In genomic region chr2:14605207-14605606, GRCm38 (mm10) we compare ENCODE assay signal across 8 mouse cellular contexts. TPM values are rescaled to one million over a fixed set of nuclear protein-coding genes. Genes with fewer than 3 reads are reported as not detected.
DNase-seq lines count a peak whose midpoint lies in the region; ATAC-seq and TF ChIP-seq lines count a peak whose summit lies in the region.

No protein-coding gene starts in this region.

- no peaks in the 10 kb centered on the region for H3K36me3 ChIP-seq in ES-Bruce4 (ENCODE audit: control insufficient read depth, insufficient read depth, low read length, poor library complexity, severe bottlenecking)

- peak overlapping the region; percentile 68 for H3K4me3 ChIP-seq in ES-Bruce4 (ENCODE audit: low read depth, low read length)

- H3K4me1 ChIP-seq in ES-Bruce4 (ENCODE audit: control insufficient read depth, insufficient read depth, low read length), result no peaks in the 10 kb centered on the region

- TF ChIP-seq POLR2A in ES-Bruce4 (IDR thresholded peaks at IDR 0.05; ENCODE audit: insufficient read depth, low read length), result no peak

- H3K9ac ChIP-seq in ES-Bruce4 (ENCODE audit: low read depth, poor library complexity, severe bottlenecking), result peak overlapping the region; percentile 59; the same call in 1 of the 2 replicates

- no peak overlapping the region for H3K27ac ChIP-seq in ES-Bruce4 (ENCODE audit: insufficient read depth, low read length)

- no peaks in the 10 kb centered on the region for H3K9me3 ChIP-seq in ES-Bruce4 (replicated peaks; ENCODE audit: control insufficient read depth, insufficient read depth, low read length, poor library complexity, severe bottlenecking)

- no peak for TF ChIP-seq EP300 in ES-Bruce4 (IDR thresholded peaks at IDR 0.05; ENCODE audit: insufficient read depth, low read depth, low read length)

- no peak for TF ChIP-seq CTCF in ES-Bruce4 (IDR thresholded peaks at IDR 0.05; ENCODE audit: low read depth, low read length)

- peak; percentile 25; the same call in 1 of the 2 replicates for ATAC-seq in frontal cortex, adult (ENCODE audit: low TSS enrichment)
- 0 out of 2 replicates have a peak, but pooled peaks have one; percentile 9 for ATAC-seq in megakaryocyte, adult 5-6 weeks (ENCODE audit: poor library complexity, severe bottlenecking)

- peaks cover 15% of the 10 kb centered on the region for H3K27me3 ChIP-seq in ES-Bruce4 (ENCODE audit: control insufficient read depth, insufficient read depth, low read length, poor library complexity, severe bottlenecking)

- no peak for DNase-seq in frontal cortex, postnatal 14 days (ENCODE audit: low spot score in 2 of 2)
- DNase-seq in heart, postnatal 4 days, result peak; percentile 11
- no peak for DNase-seq in cerebellum, postnatal 4 days (ENCODE audit: low spot score in 2 of 2)
- DNase-seq in left cerebral cortex, adult 8-10 months (ENCODE audit: low spot score in 2 of 2), result no peak
- no peak for DNase-seq in T-cell, adult 2 months (ENCODE audit: low spot score)

RNA-seq across cellular contexts. Expression of gene Cacnb2, which starts 2.3 kb away (rescaled TPM):
- 1.9 and 2.2 TPM in 2 replicates for polyA plus RNA-seq in ES-Bruce4 (2011; ENCODE audit: insufficient read depth, insufficient read length, low read depth, missing spikeins)
- 10 to 100 TPM; 84.4 to 86.6 TPM for total RNA-seq in heart, postnatal 4 days (2021)
- total RNA-seq in megakaryocyte, adult 5-6 weeks (2015), result 0.36 and 1.6 TPM in 2 replicates
- total RNA-seq in megakaryocyte, adult 5-6 weeks (2017), result 0.73 and 0.77 TPM in 2 replicates
- total RNA-seq in left cerebral cortex, adult 8-10 months (2022), result 10 to 100 TPM; 53.2 to 64.7 (median 60.3) TPM

Comparison
In these comparisons a context has a peak if more than half of its experiments do, and no peak if none do; other contexts are left out.
1. RNA of gene Cacnb2, which starts 2.3 kb away (total RNA-seq): 84.4 to 86.6 TPM in heart, postnatal 4 days and 53.2 to 64.7 TPM in left cerebral cortex, adult 8-10 months; 0.36 to 1.6 TPM in megakaryocyte, adult 5-6 weeks; every median in the first group is over 10 times any median in the second.